Mouse (Mus musculus): ENCODE measurements around the gene Strn4. TPM values are rescaled to one million over a fixed set of nuclear protein-coding genes. Genes with fewer than 3 reads are reported as not detected.
A peak's percentile ranks its signal among the peaks of the same experiment; 100 is the strongest.

The Strn4 gene
- total RNA-seq, 2 experiments from 2014 or later = 66.6 to 78.7 TPM

- DNase-seq (ENCODE audit: low spot score in 2 of 2) = peak; percentile 95 to 98
Measured at GRCm38 (mm10) chr7:16874756-16875309, 59.1 kb downstream of the Strn4 start.

GRCm38 (mm10) chr7:16875310-16875325 lies 59.4 kb downstream of the Strn4 start, which contains the start of gene Dact3:
Gene Dact3, plus strand, starts transcription at chr7:16875317.
- DNase-seq (ENCODE audit: low spot score in 2 of 2) = no peak

GRCm38 (mm10) chr7:16875326-16875725 lies 59.6 kb downstream of the Strn4 start:
- no peak for DNase-seq (ENCODE audit: low spot score in 2 of 2)

GRCm38 (mm10) chr7:16876006-16876405 lies 60.3 kb downstream of the Strn4 start:
- no peak for DNase-seq (ENCODE audit: low spot score in 2 of 2)

GRCm38 (mm10) chr7:16876608-16877007 lies 60.9 kb downstream of the Strn4 start:
- DNase-seq (ENCODE audit: low spot score in 2 of 2) = peak in 1 of 2 experiments; percentile 43

GRCm38 (mm10) chr7:16877717-16878116 lies 62.0 kb downstream of the Strn4 start:
- DNase-seq (ENCODE audit: low spot score in 2 of 2) = no peak

GRCm38 (mm10) chr7:16879796-16880547 lies 64.3 kb downstream of the Strn4 start:
- peak in 1 of 2 experiments; percentile 49 for DNase-seq (ENCODE audit: low spot score in 2 of 2)

GRCm38 (mm10) chr7:16880615-16881014 lies 64.9 kb downstream of the Strn4 start:
- no peak for DNase-seq (ENCODE audit: low spot score in 2 of 2)

GRCm38 (mm10) chr7:16883162-16883561 lies 67.5 kb downstream of the Strn4 start:
- DNase-seq (ENCODE audit: low spot score in 2 of 2) = no peak

GRCm38 (mm10) chr7:16884334-16884733 lies 68.6 kb downstream of the Strn4 start:
- DNase-seq (ENCODE audit: low spot score in 2 of 2) = no peak

GRCm38 (mm10) chr7:16885271-16885776 lies 69.6 kb downstream of the Strn4 start:
- DNase-seq (ENCODE audit: low spot score in 2 of 2) = peak in 1 of 2 experiments; percentile 8

- DNase-seq (ENCODE audit: low spot score in 2 of 2) = peak in 1 of 2 experiments; percentile 7
Measured at GRCm38 (mm10) chr7:16885905-16886304, 70.2 kb downstream of the Strn4 start.

Other genes starting within 250 kb of the Strn4 start
- 10 to 100 TPM; 50.1 to 54.6 TPM for gene Arhgap35, start 200.9 kb upstream of the Strn4 start, total RNA-seq (2021)
- gene Ceacam15, start 140.2 kb upstream of the Strn4 start, total RNA-seq (2021) = not detected
- not detected for gene Ceacam9, start 94.0 kb upstream of the Strn4 start, total RNA-seq (2021)
- gene Ap2s1, start 77.5 kb upstream of the Strn4 start, total RNA-seq (2021) = 100 to 1,000 TPM in 1 of 2 experiments, 10 to 100 TPM in 1; 86.6 to 106 TPM
- 10 to 100 TPM; 51.8 to 55.1 TPM for gene Slc1a5, start 34.5 kb upstream of the Strn4 start, total RNA-seq (2021)
- 10 to 100 TPM; 22.7 to 22.9 TPM for gene Fkrp, start 843 bp downstream of the Strn4 start, total RNA-seq (2021)
- 10 to 100 TPM; 16.8 to 17.4 TPM for gene Prkd2, start 27.0 kb downstream of the Strn4 start, total RNA-seq (2021)
- gene Dact3, start 59.4 kb downstream of the Strn4 start, total RNA-seq (2021) = 10 to 100 TPM; 17.8 to 19.0 TPM
- 1 to 10 TPM; 2.6 TPM for gene Gng8, start 75.9 kb downstream of the Strn4 start, total RNA-seq (2021)
- 1 to 10 TPM; 2.6 to 3.3 TPM for gene Ptgir, start 90.6 kb downstream of the Strn4 start, total RNA-seq (2021)
- gene Calm3, start 108.2 kb downstream of the Strn4 start, total RNA-seq (2021) = 100 to 1,000 TPM; 189 to 234 TPM
- 10 to 100 TPM; 48.6 to 49.6 TPM for gene Pnmal2, start 128.8 kb downstream of the Strn4 start, total RNA-seq (2021)
- gene Pnmal1, start 143.8 kb downstream of the Strn4 start, total RNA-seq (2021) = under 1 TPM in 1 of 2 experiments, not detected in 1; 0.16 TPM
- gene Gm42372, start 167.2 kb downstream of the Strn4 start, total RNA-seq (2021) = under 1 TPM in 1 of 2 experiments, not detected in 1; 0.05 TPM
- gene Ccdc8, start 176.8 kb downstream of the Strn4 start, total RNA-seq (2021) = 10 to 100 TPM; 32.5 to 33.4 TPM
- gene Ppp5c, start 212.0 kb downstream of the Strn4 start, total RNA-seq (2021) = 10 to 100 TPM; 72.9 to 84.4 TPM
- gene Hif3a, start 246.5 kb downstream of the Strn4 start, total RNA-seq (2021) = 1 to 10 TPM; 6.6 to 8.1 TPM